Mouse (Mus musculus) liver, adult 2 months (tissue): ENCODE data around the gene Dnajc22. TPM values are rescaled to one million over a fixed set of nuclear protein-coding genes. Genes with fewer than 3 reads are reported as not detected.

Experiments used
- DNase-seq: peaks from one replicate; pipeline ENCODE4 v3.0.0-alpha.2; 2011; ENCODE audit warnings: low read depth, low spot score; ENCODE audit errors: extremely low read depth
- H3K27ac ChIP-seq: fragments of 200-500 bp; replicated peaks from 2 replicates; pipeline ENCODE4 v1.5.1; 2012; ENCODE audit warnings: low read depth, mild to moderate bottlenecking, control low read depth, inconsistent platforms, low read length; ENCODE audit not compliant: insufficient read depth
- H3K27me3 ChIP-seq: fragments of 200-500 bp; 2 replicates; pipeline ENCODE4 v1.6.1; 2012; ENCODE audit warnings: mild to moderate bottlenecking, moderate library complexity, low read length, inconsistent platforms; ENCODE audit not compliant: control insufficient read depth, insufficient read depth
- H3K36me3 ChIP-seq: fragments of 200-500 bp; 2 replicates; pipeline ENCODE4 v1.6.1; 2012; ENCODE audit warnings: low read length, inconsistent platforms; ENCODE audit not compliant: control insufficient read depth, insufficient read depth
- H3K4me1 ChIP-seq: fragments of 200-500 bp; 2 replicates; pipeline ENCODE4 v1.6.1; 2011; ENCODE audit warnings: low read length; ENCODE audit not compliant: control insufficient read depth, insufficient read depth
- H3K4me3 ChIP-seq: fragments of 200-500 bp; 2 replicates; pipeline ENCODE4 v1.5.1; 2011; ENCODE audit warnings: low read depth, mild to moderate bottlenecking, control low read depth, low read length, moderate library complexity; ENCODE audit not compliant: insufficient read depth
- H3K79me2 ChIP-seq: fragments of 200-500 bp; 2 replicates; pipeline ENCODE4 v1.6.1; 2012; ENCODE audit warnings: inconsistent platforms, mild to moderate bottlenecking, low read length, moderate library complexity; ENCODE audit not compliant: control insufficient read depth, insufficient read depth
- H3K9ac ChIP-seq: fragments of 200-500 bp; 2 replicates; pipeline ENCODE4 v1.6.1; 2012; ENCODE audit warnings: low read depth, mild to moderate bottlenecking, control low read depth, inconsistent platforms, low read length
- CTCF ChIP-seq: fragments of 200-500 bp; IDR thresholded peaks from 2 replicates; pipeline ENCODE4 v1.5.1; 2011; ENCODE audit warnings: low read depth, low read length, control low read depth
- POLR2A ChIP-seq: fragments of 200-500 bp; IDR thresholded peaks from 2 replicates; pipeline ENCODE4 v1.6.1; 2011; ENCODE audit warnings: low read length, control low read depth; ENCODE audit not compliant: insufficient read depth; ENCODE audit errors: extremely low read depth
- WGBS: fragments of 180-500 bp; shearing (Covaris S2); methylation state at CpG from one replicate; pipeline ENCODE4 v1.1.7; 2018; 5-methylcytosine and 5-hydroxymethylcytosine counted together
- polyA plus RNA-seq: library from polyadenylated mRNA; depleted of rRNA; stranded (reverse); fragments of >200 nt; gene quantifications from 2 replicates; pipeline ENCODE4 v1.2.3, GENCODE M21; 2012
- total RNA-seq: library from RNA; depleted of rRNA; stranded (reverse); fragments of >200 nt; gene quantifications from 2 replicates; pipeline ENCODE4 v1.2.3, GENCODE M21; 2014

The Dnajc22 gene
- total and polyA plus RNA-seq, 2 experiments: 119 to 146 TPM

GRCm38 (mm10) chr15:99083867-99084557 is 9.0 kb upstream of the Dnajc22 start:
- Histone ChIP-seq H3K9ac (no peak overlapping the region), H3K27me3 (peaks cover 4% of the 10 kb centered on the region; the same call in 1 of the 2 replicates), H3K27ac (no peak overlapping the region), H3K4me1 (0 out of 2 replicates have a peak, but pooled peaks cover 5% of the 10 kb centered on the region), H3K36me3 (no peaks in the 10 kb centered on the region), H3K79me2 (no peaks in the 10 kb centered on the region), H3K4me3 (no peak overlapping the region)
- no peak for DNase-seq
- no peak for TF ChIP-seq POLR2A
- no peak for TF ChIP-seq CTCF
- WGBS: 13% methylated on average over 11 of the region's 11 CpGs

GRCm38 (mm10) chr15:99084618-99085017 is 8.4 kb upstream of the Dnajc22 start:
- WGBS: 52% methylated on average over 19 of the region's 19 CpGs
- no peak overlapping the region for H3K4me3 ChIP-seq
- no peaks in the 10 kb centered on the region for H3K79me2 ChIP-seq
- H3K36me3 ChIP-seq: no peaks in the 10 kb centered on the region
- DNase-seq: no peak
- TF ChIP-seq CTCF: no peak
- no peak for TF ChIP-seq POLR2A
- H3K9ac ChIP-seq: no peak overlapping the region
- 0 out of 2 replicates have a peak, but pooled peaks cover 5% of the 10 kb centered on the region for H3K4me1 ChIP-seq
- no peak overlapping the region for H3K27ac ChIP-seq
- H3K27me3 ChIP-seq: peaks cover 4% of the 10 kb centered on the region; the same call in 1 of the 2 replicates

- no peak for TF ChIP-seq CTCF
- TF ChIP-seq POLR2A: no peak
- no peak overlapping the region for H3K4me3 ChIP-seq
- H3K9ac ChIP-seq: no peak overlapping the region
- H3K4me1 ChIP-seq: 0 out of 2 replicates have a peak, but pooled peaks cover 5% of the 10 kb centered on the region
- WGBS: 92% methylated on average over 4 of the region's 4 CpGs
- no peaks in the 10 kb centered on the region for H3K36me3 ChIP-seq
- H3K79me2 ChIP-seq: no peaks in the 10 kb centered on the region
- no peak for DNase-seq
- H3K27ac ChIP-seq: no peak overlapping the region
- peaks cover 4% of the 10 kb centered on the region; the same call in 1 of the 2 replicates for H3K27me3 ChIP-seq
Observed at GRCm38 (mm10) chr15:99085997-99086396, 7.0 kb upstream of the Dnajc22 start.

GRCm38 (mm10) chr15:99087253-99088075 is 5.5 kb upstream of the Dnajc22 start, which contains the start of gene C1ql4:
Gene C1ql4 (minus strand): TSS chr15:99087817.
- peaks cover 4% of the 10 kb centered on the region; the same call in 1 of the 2 replicates for H3K27me3 ChIP-seq
- WGBS: 19% methylated on average over 60 of the region's 60 CpGs
- peaks cover 11% of the 10 kb centered on the region for H3K4me1 ChIP-seq
- TF ChIP-seq POLR2A (no peak), CTCF (peak; percentile 73)
- H3K36me3 ChIP-seq: no peaks in the 10 kb centered on the region
- H3K27ac ChIP-seq: no peak within 1 kb of the TSS
- no peaks in the 10 kb centered on the region for H3K79me2 ChIP-seq
- DNase-seq: no peak
- peak within 1 kb of the TSS; percentile 41; the same call in 1 of the 2 replicates for H3K9ac ChIP-seq
- H3K4me3 ChIP-seq: peak within 1 kb of the TSS; percentile 38; the same call in 1 of the 2 replicates

- Histone ChIP-seq H3K79me2 (no peaks in the 10 kb centered on the region), H3K4me1 (peaks cover 14% of the 10 kb centered on the region), H3K4me3 (peak overlapping the region; percentile 38; the same call in 1 of the 2 replicates), H3K9ac (peak overlapping the region; percentile 41; the same call in 1 of the 2 replicates), H3K27me3 (peaks cover 4% of the 10 kb centered on the region; the same call in 1 of the 2 replicates), H3K27ac (no peak overlapping the region), H3K36me3 (no peaks in the 10 kb centered on the region)
- 2% methylated on average over 27 of the region's 27 CpGs for WGBS
- TF ChIP-seq CTCF (peak; percentile 83), POLR2A (no peak)
- no peak for DNase-seq
Observed at GRCm38 (mm10) chr15:99088292-99088691, 4.7 kb upstream of the Dnajc22 start.
